Mouse (Mus musculus) embryonic fibroblast, embryonic 13.5 days (primary cell): ENCODE data around the gene Elmo1. TPM values are rescaled to one million over a fixed set of nuclear protein-coding genes. Genes with fewer than 3 reads are reported as not detected.

Experiments used
- H3K27ac ChIP-seq: 2 replicates; pipeline ENCODE4 v1.5.1; 2012; ENCODE audit warnings: low read length, control low read depth, inconsistent platforms; ENCODE audit not compliant: insufficient read depth
- H3K4me1 ChIP-seq: 2 replicates; pipeline ENCODE4 v1.6.1; 2011; ENCODE audit warnings: low read length; ENCODE audit not compliant: control insufficient read depth, insufficient read depth
- H3K4me3 ChIP-seq: 2 replicates; pipeline ENCODE4 v1.5.1; 2011; ENCODE audit warnings: mild to moderate bottlenecking, control low read depth, low read length; ENCODE audit not compliant: insufficient read depth
- CTCF ChIP-seq: IDR thresholded peaks from 2 replicates; pipeline ENCODE4 v1.5.1; 2011; ENCODE audit warnings: mild to moderate bottlenecking, control low read depth, low read length, moderate library complexity, borderline replicate concordance; ENCODE audit not compliant: insufficient read depth
- POLR2A ChIP-seq: IDR thresholded peaks from 2 replicates; pipeline ENCODE4 v1.6.1; 2011; ENCODE audit warnings: low read depth, mild to moderate bottlenecking, control low read depth, low read length, moderate library complexity
- polyA plus RNA-seq: library from polyadenylated mRNA; stranded (reverse); fragments of >200 nt; gene quantifications from 2 replicates; pipeline ENCODE4 v1.2.4, GENCODE M21; 2011; ENCODE audit warnings: low read depth; ENCODE audit not compliant: missing spikeins, insufficient read length

Elmo1 gene
- polyA plus RNA-seq, 1 experiment = 4.8 TPM

- no peak overlapping the region for H3K27ac ChIP-seq
- peaks cover 8% of the 10 kb centered on the region for H3K4me1 ChIP-seq
- no peak for TF ChIP-seq POLR2A
- TF ChIP-seq CTCF = no peak
- no peak overlapping the region for H3K4me3 ChIP-seq
Observed at GRCm38 (mm10) chr13:20307381-20307780, 217.0 kb downstream of the Elmo1 start.

DNA sequence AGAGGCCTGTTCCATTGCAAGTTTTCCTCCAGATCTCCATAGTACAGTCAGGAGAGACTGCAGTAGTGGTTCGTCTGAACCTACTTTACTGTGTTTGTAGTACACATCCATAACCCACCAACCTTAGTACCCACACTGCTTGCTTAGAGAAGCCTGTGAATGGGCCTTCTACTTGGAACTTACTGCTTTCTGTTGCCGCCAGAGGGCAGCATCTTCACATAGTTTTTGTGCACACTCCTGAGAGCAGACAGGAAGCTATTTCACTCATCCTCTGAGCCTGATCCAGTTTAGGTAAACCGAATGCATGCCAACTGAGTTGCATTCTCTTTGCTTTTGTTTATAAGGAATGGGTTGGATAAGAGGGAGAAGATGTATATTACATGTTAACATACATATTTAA, 221.2 kb downstream of the Elmo1 start:
- Histone ChIP-seq H3K4me1 (peaks cover 5% of the 10 kb centered on the region), H3K4me3 (no peak overlapping the region), H3K27ac (no peak overlapping the region)
- TF ChIP-seq CTCF = peak; percentile 54; the same call in 1 of the 2 replicates
- no peak for TF ChIP-seq POLR2A

DNA sequence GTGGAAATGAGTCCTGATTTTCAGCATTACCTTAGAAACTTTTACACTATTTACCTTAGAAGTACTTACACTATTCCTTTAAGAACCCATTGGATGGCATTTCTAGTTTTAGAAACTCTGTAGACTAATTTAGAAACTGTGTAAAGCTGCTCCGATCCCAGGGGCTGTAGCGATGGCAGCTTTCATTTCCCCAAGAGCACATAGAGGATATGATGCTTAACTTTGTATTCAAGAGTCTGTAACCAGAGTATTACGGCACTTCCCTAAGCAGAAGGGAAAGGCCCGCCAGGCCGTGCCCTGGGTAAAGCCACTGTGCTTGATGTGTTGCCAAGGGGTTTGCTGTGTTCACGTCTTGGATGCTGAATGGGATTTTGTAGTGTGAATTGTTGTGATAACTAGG, 222.9 kb downstream of the Elmo1 start:
- no peak overlapping the region for H3K4me3 ChIP-seq
- H3K4me1 ChIP-seq = no peaks in the 10 kb centered on the region
- no peak for TF ChIP-seq POLR2A
- no peak for TF ChIP-seq CTCF
- H3K27ac ChIP-seq = no peak overlapping the region

- H3K27ac ChIP-seq = no peak overlapping the region
- H3K4me3 ChIP-seq = no peak overlapping the region
- no peak for TF ChIP-seq CTCF
- no peak for TF ChIP-seq POLR2A
- H3K4me1 ChIP-seq = no peaks in the 10 kb centered on the region
Observed at GRCm38 (mm10) chr13:20316139-20316538, 225.7 kb downstream of the Elmo1 start.

- Histone ChIP-seq H3K4me1 (no peaks in the 10 kb centered on the region), H3K27ac (no peak overlapping the region)
- TF ChIP-seq POLR2A (no peak), CTCF (no peak)
Observed at GRCm38 (mm10) chr13:20318615-20319219, 228.3 kb downstream of the Elmo1 start.

DNA sequence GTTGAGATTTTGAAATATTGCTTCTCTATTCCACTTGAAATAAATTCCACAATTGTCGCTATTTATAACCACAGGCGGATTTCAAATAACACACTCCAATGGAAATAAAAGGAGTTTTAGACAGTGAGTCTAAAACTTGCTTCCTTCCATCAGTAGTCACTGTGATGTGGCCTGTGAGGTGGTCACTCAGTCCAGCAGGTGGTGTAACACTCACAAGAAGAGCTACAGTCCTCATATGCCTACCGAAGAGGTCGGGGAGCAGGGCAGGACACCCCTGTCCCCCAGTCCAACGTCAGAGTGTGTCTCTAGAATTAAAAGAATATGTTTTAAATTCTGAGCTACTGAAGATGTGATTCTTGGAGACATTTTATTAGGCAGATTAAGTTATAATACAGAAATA, 229.8 kb downstream of the Elmo1 start:
- Histone ChIP-seq H3K4me3 (no peak overlapping the region), H3K27ac (no peak overlapping the region), H3K4me1 (no peaks in the 10 kb centered on the region)
- no peak for TF ChIP-seq POLR2A
- peak; percentile 21; the same call in 1 of the 2 replicates for TF ChIP-seq CTCF

More at GRCm38 (mm10) chr13:20318615-20319219, 228.3 kb downstream of the Elmo1 start:
- H3K4me3 ChIP-seq = no peak overlapping the region

DNA sequence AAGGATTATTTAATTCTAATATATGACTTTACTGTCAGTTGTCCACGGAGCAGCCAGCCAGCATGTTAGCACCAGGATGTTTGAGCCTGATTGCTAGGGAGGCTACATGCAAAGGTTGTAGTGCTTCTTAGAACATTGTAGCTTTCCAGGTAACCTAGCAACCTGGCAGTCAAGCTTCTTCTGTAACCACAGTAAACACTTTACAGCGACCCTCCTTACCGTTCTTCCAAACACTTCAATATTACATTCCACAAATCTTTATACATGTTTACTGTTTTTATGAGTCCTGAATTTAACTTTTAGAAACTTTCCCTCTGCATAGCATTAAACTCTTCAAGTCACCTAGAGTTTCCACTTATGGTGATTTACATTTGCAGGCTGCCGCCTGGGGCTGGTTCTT, 233.1 kb downstream of the Elmo1 start:
- TF ChIP-seq CTCF (no peak), POLR2A (no peak)
- H3K27ac ChIP-seq = no peak overlapping the region
- H3K4me3 ChIP-seq = no peak overlapping the region
- H3K4me1 ChIP-seq = no peaks in the 10 kb centered on the region

GRCm38 (mm10) chr13:20327064-20327463, 236.7 kb downstream of the Elmo1 start:
- Histone ChIP-seq H3K4me3 (no peak overlapping the region), H3K27ac (no peak overlapping the region), H3K4me1 (no peaks in the 10 kb centered on the region)
- TF ChIP-seq POLR2A = no peak
- TF ChIP-seq CTCF = no peak

- H3K4me1 ChIP-seq = no peaks in the 10 kb centered on the region
- no peak overlapping the region for H3K27ac ChIP-seq
- no peak overlapping the region for H3K4me3 ChIP-seq
- TF ChIP-seq POLR2A (no peak), CTCF (no peak)
Observed at GRCm38 (mm10) chr13:20327975-20328374, 237.6 kb downstream of the Elmo1 start.

- no peak overlapping the region for H3K27ac ChIP-seq
- H3K4me1 ChIP-seq = no peaks in the 10 kb centered on the region
- no peak overlapping the region for H3K4me3 ChIP-seq
- TF ChIP-seq POLR2A (no peak), CTCF (no peak)
Observed at GRCm38 (mm10) chr13:20328672-20329071, 238.3 kb downstream of the Elmo1 start.
